Mouse (Mus musculus) small intestine, adult 2 months (tissue): Measurements from ENCODE around the gene Tent5c.

ENCODE experiments used
- CTCF ChIP-seq: fragments of 200-500 bp; IDR thresholded peaks from 2 replicates; pipeline ENCODE4 v1.5.1; 2012; ENCODE audit warnings: low read depth, mild to moderate bottlenecking, control low read depth, inconsistent platforms, low read length, moderate library complexity, mixed read lengths; ENCODE audit not compliant: insufficient replicate concordance, insufficient read length; ENCODE audit errors: extremely low read depth
- POLR2A ChIP-seq: fragments of 200-500 bp; IDR thresholded peaks from 2 replicates; pipeline ENCODE4 v1.6.1; 2012; ENCODE audit warnings: low read depth, mild to moderate bottlenecking, control low read depth, inconsistent platforms, low read length, moderate library complexity

- no peak for TF ChIP-seq POLR2A
- no peak for TF ChIP-seq CTCF
Measured at GRCm38 (mm10) chr3:100515093-100515753, 26.1 kb upstream of the Tent5c start.
